Comparison of ENCODE assay signal across 8 mouse cellular contexts in genomic region chr12:33110894-33111471, GRCm38 (mm10). TPM values are rescaled to one million over a fixed set of nuclear protein-coding genes. Genes with fewer than 3 reads are reported as not detected.
DNase-seq lines count a peak whose midpoint lies in the region; ATAC-seq and TF ChIP-seq lines count a peak whose summit lies in the region.

No protein-coding gene starts in this region.

- no peaks in the 10 kb centered on the region for H3K27me3 ChIP-seq in forebrain, postnatal 0 days (ENCODE audit: insufficient read depth, low read length)
- H3K27me3 ChIP-seq in hindbrain, embryonic 16.5 days (replicated peaks; ENCODE audit: control insufficient read depth, insufficient read depth, low read length), result no peaks in the 10 kb centered on the region
- no peaks in the 10 kb centered on the region for H3K27me3 ChIP-seq in midbrain, embryonic 12.5 days

- H3K9me3 ChIP-seq in forebrain, postnatal 0 days (ENCODE audit: low read length), result no peaks in the 10 kb centered on the region
- H3K9me3 ChIP-seq in hindbrain, embryonic 16.5 days (ENCODE audit: control insufficient read depth, low read length), result no peaks in the 10 kb centered on the region
- no peaks in the 10 kb centered on the region for H3K9me3 ChIP-seq in midbrain, embryonic 12.5 days

- no peak overlapping the region for H3K4me3 ChIP-seq in forebrain, postnatal 0 days (ENCODE audit: low read depth, low read length)
- H3K4me3 ChIP-seq in hindbrain, embryonic 16.5 days (ENCODE audit: low read length), result no peak overlapping the region
- no peak overlapping the region for H3K4me3 ChIP-seq in midbrain, embryonic 12.5 days

- WGBS in forebrain, postnatal 0 days, result 12% methylated on average over 14 of the region's 14 CpGs
- 20% methylated on average over 14 of the region's 14 CpGs for WGBS in hindbrain, embryonic 16.5 days
- 49% methylated on average over 14 of the region's 14 CpGs for WGBS in midbrain, embryonic 12.5 days

- H3K4me2 ChIP-seq in forebrain, postnatal 0 days (ENCODE audit: low read depth), result no peak overlapping the region
- no peak overlapping the region for H3K4me2 ChIP-seq in hindbrain, embryonic 16.5 days (ENCODE audit: low read length)
- no peak overlapping the region for H3K4me2 ChIP-seq in midbrain, embryonic 12.5 days (replicated peaks)

- H3K4me1 ChIP-seq in forebrain, postnatal 0 days (ENCODE audit: insufficient read depth), result peaks cover 10% of the 10 kb centered on the region; the same call in 1 of the 2 replicates
- H3K4me1 ChIP-seq in hindbrain, embryonic 16.5 days (ENCODE audit: control insufficient read depth, insufficient read depth, low read depth, low read length), result peaks cover 6% of the 10 kb centered on the region; the same call in 1 of the 2 replicates
- H3K4me1 ChIP-seq in midbrain, embryonic 12.5 days, result peaks cover 27% of the 10 kb centered on the region

- H3K9ac ChIP-seq in forebrain, postnatal 0 days, result no peak overlapping the region
- H3K9ac ChIP-seq in hindbrain, embryonic 16.5 days (ENCODE audit: low read depth, low read length), result 0 out of 2 replicates have a peak overlapping the region, but pooled peaks have one; percentile 3
- H3K9ac ChIP-seq in midbrain, embryonic 12.5 days (replicated peaks), result no peak overlapping the region

- TF ChIP-seq CTCF in forebrain, postnatal 0 days (IDR thresholded peaks at IDR 0.05; ENCODE audit: low read depth), result no peak

- H3K36me3 ChIP-seq in forebrain, postnatal 0 days (ENCODE audit: insufficient read depth), result no peaks in the 10 kb centered on the region
- H3K36me3 ChIP-seq in hindbrain, embryonic 16.5 days (ENCODE audit: control insufficient read depth, insufficient read depth, low read length), result no peaks in the 10 kb centered on the region
- H3K36me3 ChIP-seq in midbrain, embryonic 12.5 days, result no peaks in the 10 kb centered on the region

- DNase-seq in adrenal gland, adult 2 months, result peak; percentile 19
- DNase-seq in adrenal gland, postnatal 25 days, result no peak
- peak; percentile 59 for DNase-seq in forebrain, postnatal 0 days
- peak; percentile 22 to 51 for DNase-seq in left cerebral cortex, adult 9 months (ENCODE audit: low spot score in 2 of 2)
- no peak for DNase-seq in natural killer cell, adult 2 months (ENCODE audit: low spot score in 2 of 2)

- peak; percentile 19 for ATAC-seq in activated CD4-positive, CD25-positive, alpha-beta regulatory T cell, adult 4 months
- ATAC-seq in forebrain, postnatal 0 days, result peak; percentile 65
- ATAC-seq in hindbrain, embryonic 16.5 days, result peak; percentile 71
- ATAC-seq in midbrain, embryonic 12.5 days (ENCODE audit: low FRiP score, low read depth), result 0 out of 2 replicates have a peak, but pooled peaks have one; percentile 38

- H3K27ac ChIP-seq in forebrain, postnatal 0 days (ENCODE audit: low read depth, low read length), result no peak overlapping the region
- peak overlapping the region; percentile 29 for H3K27ac ChIP-seq in hindbrain, embryonic 16.5 days (ENCODE audit: low read depth, low read length)
- H3K27ac ChIP-seq in midbrain, embryonic 12.5 days (replicated peaks), result peak overlapping the region; percentile 58; the same call in 1 of the 2 replicates

RNA-seq across cellular contexts. Expression of gene Cdhr3, which starts 18.3 kb away (rescaled TPM):
- total RNA-seq in adrenal gland, adult 2 months (2021), result not detected
- polyA plus RNA-seq in adrenal gland, adult 2 months (2012; rRNA removed), result 0.06 TPM in 1 of 2 replicates, not detected in the other
- not detected in 2 replicates for total RNA-seq in adrenal gland, postnatal 25 days (2021)
- polyA plus RNA-seq in activated CD4-positive, CD25-positive, alpha-beta regulatory T cell, adult 4 months (2017; shearing (Covaris generic)), result under 1 TPM; 0.25 to 0.65 TPM
- total RNA-seq in forebrain, postnatal 0 days (2014; rRNA removed), result 0.54 and 0.81 TPM in 2 replicates
- polyA plus RNA-seq in forebrain, postnatal 0 days (2015; fragmentation: Nextera tagmentation; extraction: Ambion mirVana), result 0.62 and 0.85 TPM in 2 replicates
- 0.25 and 0.40 TPM in 2 replicates for polyA plus RNA-seq in hindbrain, embryonic 16.5 days (2015; fragmentation: Nextera tagmentation; extraction: Ambion mirVana)
- polyA plus RNA-seq in midbrain, embryonic 12.5 days (2016; fragmentation: Nextera tagmentation; extraction: Ambion mirVana), result 0.08 TPM in 1 of 2 replicates, not detected in the other

RNA-seq across cellular contexts. Expression of gene Atxn7l1, which starts 36.5 kb away (rescaled TPM):
- total RNA-seq in adrenal gland, adult 2 months (2021), result 10 to 100 TPM; 30.8 to 31.6 TPM
- 19.9 and 21.8 TPM in 2 replicates for polyA plus RNA-seq in adrenal gland, adult 2 months (2012; rRNA removed)
- total RNA-seq in adrenal gland, postnatal 25 days (2021), result 31.2 and 33.1 TPM in 2 replicates
- polyA plus RNA-seq in activated CD4-positive, CD25-positive, alpha-beta regulatory T cell, adult 4 months (2017; shearing (Covaris generic)), result 10 to 100 TPM; 69.1 to 80.6 TPM
- total RNA-seq in forebrain, postnatal 0 days (2014; rRNA removed), result 16.1 and 23.0 TPM in 2 replicates
- 18.2 TPM in 2 replicates for polyA plus RNA-seq in forebrain, postnatal 0 days (2015; fragmentation: Nextera tagmentation; extraction: Ambion mirVana)
- polyA plus RNA-seq in hindbrain, embryonic 16.5 days (2015; fragmentation: Nextera tagmentation; extraction: Ambion mirVana), result 18.7 and 25.1 TPM in 2 replicates
- 10.9 and 11.3 TPM in 2 replicates for polyA plus RNA-seq in midbrain, embryonic 12.5 days (2016; fragmentation: Nextera tagmentation; extraction: Ambion mirVana)

Comparison
In these comparisons a context has a peak if more than half of its experiments do, and no peak if none do; other contexts are left out.
1. DNase-seq: peak in adrenal gland, adult 2 months (single experiment), forebrain, postnatal 0 days (single experiment) and left cerebral cortex, adult 9 months (2 of 2); none in adrenal gland, postnatal 25 days (single experiment) and natural killer cell, adult 2 months (0 of 2).
2. ATAC-seq: peak in every context shown above with its lines; median percentile 71 in hindbrain, embryonic 16.5 days; 65 in forebrain, postnatal 0 days; 38 in midbrain, embryonic 12.5 days; 19 in activated CD4-positive, CD25-positive, alpha-beta regulatory T cell, adult 4 months.